Mouse (Mus musculus): ENCODE data around the gene Lman1l. TPM values are rescaled to one million over a fixed set of nuclear protein-coding genes. Genes with fewer than 3 reads are reported as not detected.
A peak's percentile ranks its signal among the peaks of the same experiment; 100 is the strongest.

Gene Lman1l
- polyA plus RNA-seq, 1 experiment from 2014 or later = not detected

- 33% methylated on average over 10 of the region's 10 CpGs for WGBS
- no peak overlapping the region for H3K4me2 ChIP-seq
- no peak for TF ChIP-seq CTCF (IDR thresholded peaks at IDR 0.05; ENCODE audit: low read depth)
- peaks cover 21% of the 10 kb centered on the region for H3K36me3 ChIP-seq (ENCODE audit: insufficient read depth)
- no peaks in the 10 kb centered on the region for H3K27me3 ChIP-seq (ENCODE audit: insufficient read depth, low read length)
- H3K27ac ChIP-seq (ENCODE audit: low read depth) = no peak overlapping the region; the same call in 1 of the 2 replicates
- no peak overlapping the region; the same call in 1 of the 2 replicates for H3K9ac ChIP-seq
- H3K9me3 ChIP-seq (ENCODE audit: low read depth, low read length) = no peaks in the 10 kb centered on the region
- DNase-seq (no peak), ATAC-seq (ENCODE audit: insufficient read depth) (no peak)
- peaks cover 7% of the 10 kb centered on the region for H3K4me1 ChIP-seq (ENCODE audit: insufficient read depth)
- no peak overlapping the region for H3K4me3 ChIP-seq (ENCODE audit: low read depth, low read length)
Measured at GRCm38 (mm10) chr9:57565741-57566221, 54.8 kb downstream of the Lman1l start.

- DNase-seq (no peak), ATAC-seq (ENCODE audit: insufficient read depth) (no peak)
- no peaks in the 10 kb centered on the region for H3K27me3 ChIP-seq (ENCODE audit: insufficient read depth, low read length)
- no peak for TF ChIP-seq CTCF (IDR thresholded peaks at IDR 0.05; ENCODE audit: low read depth)
- H3K27ac ChIP-seq (ENCODE audit: low read depth) = no peak overlapping the region
- WGBS = 80% methylated on average over 6 of the region's 6 CpGs
- no peak overlapping the region for H3K9ac ChIP-seq
- no peak overlapping the region for H3K4me3 ChIP-seq (ENCODE audit: low read depth, low read length)
- H3K4me1 ChIP-seq (ENCODE audit: insufficient read depth) = peaks cover 7% of the 10 kb centered on the region
- H3K4me2 ChIP-seq = no peak overlapping the region
- peaks cover 13% of the 10 kb centered on the region for H3K36me3 ChIP-seq (ENCODE audit: insufficient read depth)
- H3K9me3 ChIP-seq (ENCODE audit: low read depth, low read length) = no peaks in the 10 kb centered on the region
Measured at GRCm38 (mm10) chr9:57564609-57565008, 56.0 kb downstream of the Lman1l start.

- ATAC-seq (ENCODE audit: insufficient read depth) = no peak
- Histone ChIP-seq H3K4me1 (ENCODE audit: insufficient read depth) (peaks cover 7% of the 10 kb centered on the region), H3K9me3 (ENCODE audit: low read depth, low read length) (no peaks in the 10 kb centered on the region), H3K4me2 (peak overlapping the region; percentile 34; the same call in 1 of the 2 replicates), H3K36me3 (ENCODE audit: insufficient read depth) (no peaks in the 10 kb centered on the region), H3K27ac (ENCODE audit: low read depth) (peak overlapping the region; percentile 19; the same call in 1 of the 2 replicates), H3K4me3 (ENCODE audit: low read depth, low read length) (no peak overlapping the region), H3K9ac (no peak overlapping the region), H3K27me3 (ENCODE audit: insufficient read depth, low read length) (no peaks in the 10 kb centered on the region)
- no peak for TF ChIP-seq CTCF (IDR thresholded peaks at IDR 0.05; ENCODE audit: low read depth)
- DNase-seq = peak; percentile 48
- 57% methylated on average over 4 of the region's 4 CpGs for WGBS
Measured at GRCm38 (mm10) chr9:57562896-57563372, 57.6 kb downstream of the Lman1l start.

- TF ChIP-seq CTCF (IDR thresholded peaks at IDR 0.05; ENCODE audit: low read depth) = no peak
- DNase-seq (no peak), ATAC-seq (ENCODE audit: insufficient read depth) (no peak)
- peaks cover 7% of the 10 kb centered on the region for H3K4me1 ChIP-seq (ENCODE audit: insufficient read depth)
- H3K9ac ChIP-seq = peak overlapping the region; percentile 69; the same call in 1 of the 2 replicates
- peak overlapping the region; percentile 63 for H3K4me3 ChIP-seq (ENCODE audit: low read depth, low read length)
- no peaks in the 10 kb centered on the region for H3K27me3 ChIP-seq (ENCODE audit: insufficient read depth, low read length)
- no peaks in the 10 kb centered on the region for H3K36me3 ChIP-seq (ENCODE audit: insufficient read depth)
- H3K4me2 ChIP-seq = peak overlapping the region; percentile 92
- 76% methylated on average over 13 of the region's 13 CpGs for WGBS
- H3K9me3 ChIP-seq (ENCODE audit: low read depth, low read length) = no peaks in the 10 kb centered on the region
- H3K27ac ChIP-seq (ENCODE audit: low read depth) = no peak overlapping the region; the same call in 1 of the 2 replicates
Measured at GRCm38 (mm10) chr9:57561711-57562099, 58.9 kb downstream of the Lman1l start.

GRCm38 (mm10) chr9:57560861-57561710 is 59.5 kb downstream of the Lman1l start, which contains the start of gene Scamp2:
Gene Scamp2, plus strand, starts transcription at chr9:57560943.
- peaks cover 7% of the 10 kb centered on the region for H3K4me1 ChIP-seq (ENCODE audit: insufficient read depth)
- WGBS = under 1% methylated on average over 37 of the region's 37 CpGs
- H3K9ac ChIP-seq = peak within 1 kb of the TSS; percentile 69
- peak; percentile 27; the same call in 1 of the 2 replicates for TF ChIP-seq CTCF (IDR thresholded peaks at IDR 0.05; ENCODE audit: low read depth)
- peak within 1 kb of the TSS; percentile 58 for H3K27ac ChIP-seq (ENCODE audit: low read depth)
- DNase-seq (peak; percentile 96), ATAC-seq (ENCODE audit: insufficient read depth) (peak; percentile 100)
- peak within 1 kb of the TSS; percentile 63 for H3K4me3 ChIP-seq (ENCODE audit: low read depth, low read length)
- no peaks in the 10 kb centered on the region for H3K36me3 ChIP-seq (ENCODE audit: insufficient read depth)
- H3K4me2 ChIP-seq = peak within 1 kb of the TSS; percentile 92
- no peaks in the 10 kb centered on the region for H3K9me3 ChIP-seq (ENCODE audit: low read depth, low read length)
- no peaks in the 10 kb centered on the region for H3K27me3 ChIP-seq (ENCODE audit: insufficient read depth, low read length)

- ATAC-seq (ENCODE audit: insufficient read depth) (no peak), DNase-seq (no peak)
- H3K9ac ChIP-seq = peak overlapping the region; percentile 69
- peak overlapping the region; percentile 58; the same call in 1 of the 2 replicates for H3K27ac ChIP-seq (ENCODE audit: low read depth)
- peaks cover 7% of the 10 kb centered on the region for H3K4me1 ChIP-seq (ENCODE audit: insufficient read depth)
- H3K9me3 ChIP-seq (ENCODE audit: low read depth, low read length) = no peaks in the 10 kb centered on the region
- H3K27me3 ChIP-seq (ENCODE audit: insufficient read depth, low read length) = no peaks in the 10 kb centered on the region
- no peak for TF ChIP-seq CTCF (IDR thresholded peaks at IDR 0.05; ENCODE audit: low read depth)
- WGBS = 26% methylated on average over 7 of the region's 7 CpGs
- H3K36me3 ChIP-seq (ENCODE audit: insufficient read depth) = no peaks in the 10 kb centered on the region
- peak overlapping the region; percentile 63 for H3K4me3 ChIP-seq (ENCODE audit: low read depth, low read length)
- H3K4me2 ChIP-seq = peak overlapping the region; percentile 92
Measured at GRCm38 (mm10) chr9:57560263-57560662, 60.3 kb downstream of the Lman1l start.

- Histone ChIP-seq H3K4me3 (ENCODE audit: low read depth, low read length) (no peak overlapping the region), H3K4me1 (ENCODE audit: insufficient read depth) (peaks cover 7% of the 10 kb centered on the region), H3K27ac (ENCODE audit: low read depth) (no peak overlapping the region), H3K9ac (no peak overlapping the region), H3K4me2 (no peak overlapping the region), H3K9me3 (ENCODE audit: low read depth, low read length) (no peaks in the 10 kb centered on the region), H3K36me3 (ENCODE audit: insufficient read depth) (no peaks in the 10 kb centered on the region), H3K27me3 (ENCODE audit: insufficient read depth, low read length) (no peaks in the 10 kb centered on the region)
- DNase-seq (no peak), ATAC-seq (ENCODE audit: insufficient read depth) (no peak)
- TF ChIP-seq CTCF (IDR thresholded peaks at IDR 0.05; ENCODE audit: low read depth) = no peak
- WGBS = 70% methylated on average over 2 of the region's 2 CpGs
Measured at GRCm38 (mm10) chr9:57559568-57559967, 61.0 kb downstream of the Lman1l start.

Measured in lung, embryonic 14.5 days (tissue).